Mouse (Mus musculus) testis, adult 2 months (tissue): ENCODE measurements around the gene 1700018B08Rik.

ENCODE experiments used
- CTCF ChIP-seq: fragments of 200-500 bp; IDR thresholded peaks from 2 replicates; pipeline ENCODE4 v1.5.1; 2012; ENCODE audit warnings: low read depth, mild to moderate bottlenecking, inconsistent platforms, low read length, moderate library complexity; ENCODE audit not compliant: control insufficient read depth, insufficient read depth, insufficient replicate concordance
- POLR2A ChIP-seq: fragments of 200-500 bp; IDR thresholded peaks from 2 replicates; pipeline ENCODE4 v1.6.1; 2012; ENCODE audit warnings: low read depth, mild to moderate bottlenecking, inconsistent platforms, low read length, moderate library complexity; ENCODE audit not compliant: control insufficient read depth

DNA sequence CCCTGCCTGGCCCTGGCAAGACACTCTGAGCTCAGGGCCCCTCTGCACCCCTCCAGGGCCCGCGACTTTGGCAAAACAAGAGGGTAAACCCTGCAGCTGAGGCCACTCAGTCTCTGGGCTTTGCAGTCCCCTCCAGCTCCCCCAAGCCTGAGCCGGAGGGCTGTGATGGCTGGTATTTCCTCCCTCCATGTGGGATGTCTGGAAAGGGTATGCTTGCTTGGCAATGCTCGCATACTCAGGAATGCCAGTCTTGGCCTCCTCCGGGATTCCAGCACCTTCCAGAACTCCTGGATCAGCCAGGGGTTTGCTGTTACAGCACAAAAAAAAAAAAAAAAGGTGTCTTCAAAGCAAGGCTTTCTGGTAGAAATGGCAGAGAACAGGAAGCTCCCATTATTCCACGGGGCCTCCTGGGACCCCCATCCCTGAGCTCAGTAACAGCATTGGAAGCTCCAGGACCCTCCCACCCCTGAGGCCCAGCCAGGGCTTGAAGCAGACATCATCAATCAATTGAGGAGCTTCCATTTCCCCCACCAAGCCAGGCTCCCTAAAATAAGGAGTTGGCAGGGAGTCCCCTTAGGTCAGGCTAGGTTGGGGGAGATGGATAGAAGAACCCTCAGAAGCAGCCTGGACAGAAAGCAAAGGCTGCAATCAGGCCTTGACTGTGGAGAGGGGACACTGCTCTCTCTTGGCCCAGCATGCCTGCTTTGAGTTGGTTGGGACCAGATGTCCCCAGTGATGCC, 17.1 kb downstream of the 1700018B08Rik start:
- TF ChIP-seq CTCF (no peak), POLR2A (no peak)
